Mouse (Mus musculus) liver, postnatal 0 days (tissue): ENCODE measurements around the gene Cox11.

Experiments
- CTCF ChIP-seq: sonication (generic); IDR thresholded peaks from 2 replicates; pipeline ENCODE4 v1.5.1; 2016; ENCODE audit warnings: antibody characterized with exemption, low read depth
- EP300 ChIP-seq: IDR thresholded peaks from 2 replicates; pipeline ENCODE4 v1.6.1; 2016; ENCODE audit warnings: antibody characterized with exemption, low read depth, mild to moderate bottlenecking

DNA sequence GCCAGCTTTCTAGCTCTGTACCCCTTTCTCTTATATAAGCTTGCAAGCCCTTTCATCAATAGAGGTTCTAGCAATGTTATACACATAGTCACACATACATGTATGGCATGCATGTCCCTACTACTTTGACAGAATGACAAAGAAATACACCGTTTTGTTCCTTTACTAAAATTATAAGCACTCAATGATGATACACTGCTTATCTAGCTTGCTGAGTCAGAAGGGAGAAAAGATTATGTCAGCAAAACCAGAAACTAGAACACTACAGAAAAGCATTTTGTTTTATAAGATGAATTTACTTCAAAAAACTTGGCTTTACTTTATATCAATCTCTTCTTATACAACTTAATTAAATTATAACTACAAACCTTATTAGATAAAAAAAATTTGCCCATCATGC lies 12.8 kb upstream of the Cox11 start:
- TF ChIP-seq CTCF = no peak
- no peak for TF ChIP-seq EP300
